Mouse (Mus musculus): ENCODE data around the gene H2-Oa.

H2-Oa gene

DNA sequence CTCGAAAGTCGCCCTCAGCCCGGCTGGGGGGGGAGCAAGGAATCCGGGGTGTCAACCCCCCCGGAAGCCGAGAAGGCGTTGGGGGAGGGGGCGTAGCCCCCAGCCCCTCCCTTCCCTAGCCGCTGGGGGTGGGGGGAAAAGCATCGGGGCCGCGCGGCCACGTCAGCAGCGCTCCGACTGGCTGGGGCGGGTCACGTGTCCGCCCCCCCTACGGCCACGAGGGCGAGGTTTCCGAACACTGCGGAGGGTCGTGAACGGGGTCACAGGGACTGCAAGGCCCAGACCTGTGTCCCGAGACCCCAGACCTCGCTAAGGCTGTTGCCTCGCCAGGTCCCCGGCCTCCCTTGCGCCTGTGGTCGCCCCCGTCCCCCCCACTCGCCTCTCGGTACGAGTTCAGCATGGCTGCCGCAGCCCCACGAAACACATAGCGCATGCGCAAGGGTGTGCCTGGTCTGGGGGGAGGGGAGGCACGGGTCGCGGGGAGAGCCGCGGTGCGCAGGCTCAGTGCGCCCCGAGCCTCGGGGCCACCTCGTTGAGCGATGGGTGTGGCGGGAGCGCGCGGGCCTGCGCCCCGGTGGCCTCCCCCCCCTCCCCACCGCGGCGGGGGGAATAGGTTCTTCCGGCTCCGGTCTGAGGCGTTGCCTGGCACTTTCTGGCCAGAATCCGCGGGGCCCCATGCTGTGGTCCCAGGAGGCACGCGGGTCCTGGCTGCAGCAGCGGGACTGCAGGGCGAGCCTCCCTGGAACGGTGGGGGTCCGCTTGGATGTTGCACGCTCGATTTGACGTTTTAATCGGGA, 30.2 kb downstream of the H2-Oa start, which contains the start of gene Brd2:
Gene Brd2 (minus strand): TSS at position 447 of the 797 bp plus-strand sequence.
- DNase-seq (ENCODE audit: low spot score in 2 of 2) = peak; percentile 97 to 98

DNA sequence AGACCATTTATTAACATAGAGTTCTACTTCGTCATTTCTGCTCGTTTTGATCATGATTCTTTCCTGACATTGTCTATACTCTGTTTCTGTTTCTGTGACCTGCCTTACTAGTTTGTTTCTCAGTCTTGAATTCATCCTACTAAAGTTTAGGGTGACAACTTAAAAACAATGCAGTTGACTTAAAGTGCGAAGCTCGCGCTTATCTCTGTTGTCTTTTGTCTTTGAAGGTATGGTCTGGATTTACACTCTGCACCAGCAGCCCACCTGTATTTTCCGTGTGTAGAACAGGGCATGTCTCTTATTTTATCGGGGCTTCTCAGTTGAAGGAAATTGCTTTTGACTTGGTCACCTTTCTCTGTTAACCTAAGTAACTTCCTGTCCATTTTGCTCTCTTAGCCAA, 31.0 kb downstream of the H2-Oa start:
- DNase-seq (ENCODE audit: low spot score in 2 of 2) = no peak

DNA sequence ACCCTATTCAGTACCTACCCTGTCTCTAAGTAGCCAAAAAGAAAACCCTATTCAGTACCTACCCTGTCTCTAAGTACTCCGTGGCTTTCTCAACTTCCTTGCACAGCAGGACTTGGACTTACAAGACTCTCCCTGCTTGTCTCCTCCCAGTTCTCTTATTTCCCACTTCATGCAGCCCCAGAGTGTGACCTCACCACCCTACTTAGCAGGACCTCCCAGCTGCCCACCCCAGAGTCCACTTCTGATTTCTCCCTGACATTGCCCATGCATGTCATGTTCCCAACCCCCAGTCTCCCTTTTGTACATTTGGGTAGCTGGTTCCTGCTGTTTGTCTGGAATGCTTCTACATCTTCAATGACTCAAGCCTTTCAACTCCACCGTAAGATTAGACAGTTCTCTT, 31.4 kb downstream of the H2-Oa start:
- no peak for DNase-seq (ENCODE audit: low spot score in 2 of 2)

DNA sequence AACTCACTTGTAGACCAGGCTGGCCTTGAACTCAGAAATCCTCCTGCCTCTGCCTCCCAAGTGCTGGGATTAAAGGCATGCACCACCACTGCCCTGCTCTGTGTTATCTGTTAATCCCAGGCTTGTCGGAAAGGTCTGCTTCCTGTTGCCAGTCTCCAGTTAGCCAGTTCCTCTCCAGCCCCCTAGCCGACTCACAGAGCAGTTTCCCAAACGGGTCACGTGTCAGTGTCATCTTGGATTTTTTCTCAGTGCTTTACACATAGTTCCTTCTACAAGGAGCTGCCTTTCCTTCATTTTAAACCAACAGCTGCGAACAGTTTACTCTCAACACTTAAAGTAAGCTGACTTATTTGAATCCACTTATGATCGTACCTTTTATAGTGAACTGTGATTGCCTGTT, 32.5 kb downstream of the H2-Oa start:
- no peak for DNase-seq (ENCODE audit: low spot score in 2 of 2)

DNA sequence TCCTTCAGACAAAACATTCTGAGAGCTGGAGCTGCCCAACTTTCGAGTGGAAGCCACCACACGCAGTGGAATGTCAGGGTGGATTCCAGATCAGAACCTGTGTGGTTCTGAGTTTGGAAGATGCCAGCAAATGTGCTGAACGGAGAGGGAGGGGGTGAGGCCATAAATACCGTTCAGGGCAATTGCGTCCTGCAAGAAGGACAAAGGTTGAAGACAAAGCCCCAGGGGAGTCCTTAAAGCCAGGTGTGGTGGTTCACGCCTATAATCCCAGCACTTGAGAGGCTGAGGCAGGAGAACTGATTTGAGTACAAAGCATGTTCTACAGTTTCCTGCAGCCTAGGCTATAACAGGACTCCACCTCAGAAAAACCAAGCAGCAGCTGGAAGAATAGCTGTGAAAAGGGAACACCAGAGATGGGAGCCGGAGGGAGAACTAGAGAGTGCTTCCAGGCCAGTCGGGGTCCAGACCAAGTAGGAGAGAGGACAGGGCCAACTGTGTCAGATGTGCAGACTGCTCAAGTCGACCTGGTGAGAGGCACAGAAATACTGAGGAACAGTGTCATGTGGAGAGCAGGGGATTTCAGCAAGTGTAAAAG, 34.8 kb downstream of the H2-Oa start:
- DNase-seq (ENCODE audit: low spot score in 2 of 2) = no peak

DNA sequence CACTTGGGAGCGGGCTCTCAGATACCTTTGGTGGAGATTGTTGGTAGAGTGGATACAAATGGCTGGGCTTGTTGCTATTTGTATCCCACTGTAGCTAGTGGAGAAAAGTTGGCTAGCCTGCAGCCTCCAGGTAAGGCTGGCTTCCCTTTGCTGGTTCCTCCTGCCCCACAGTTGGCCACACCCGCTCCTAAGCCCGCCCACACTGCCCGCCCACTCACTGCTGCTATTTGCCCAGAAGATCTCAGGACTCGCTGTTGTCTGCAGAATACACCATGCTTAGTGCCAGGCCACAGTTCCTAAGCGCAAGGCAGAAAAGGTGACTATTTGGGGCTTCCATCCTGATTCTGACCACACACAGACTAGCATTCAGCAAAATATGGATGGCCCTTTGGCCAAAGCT, 35.3 kb downstream of the H2-Oa start:
- DNase-seq (ENCODE audit: low spot score in 2 of 2) = peak in 1 of 2 experiments; percentile 52

DNA sequence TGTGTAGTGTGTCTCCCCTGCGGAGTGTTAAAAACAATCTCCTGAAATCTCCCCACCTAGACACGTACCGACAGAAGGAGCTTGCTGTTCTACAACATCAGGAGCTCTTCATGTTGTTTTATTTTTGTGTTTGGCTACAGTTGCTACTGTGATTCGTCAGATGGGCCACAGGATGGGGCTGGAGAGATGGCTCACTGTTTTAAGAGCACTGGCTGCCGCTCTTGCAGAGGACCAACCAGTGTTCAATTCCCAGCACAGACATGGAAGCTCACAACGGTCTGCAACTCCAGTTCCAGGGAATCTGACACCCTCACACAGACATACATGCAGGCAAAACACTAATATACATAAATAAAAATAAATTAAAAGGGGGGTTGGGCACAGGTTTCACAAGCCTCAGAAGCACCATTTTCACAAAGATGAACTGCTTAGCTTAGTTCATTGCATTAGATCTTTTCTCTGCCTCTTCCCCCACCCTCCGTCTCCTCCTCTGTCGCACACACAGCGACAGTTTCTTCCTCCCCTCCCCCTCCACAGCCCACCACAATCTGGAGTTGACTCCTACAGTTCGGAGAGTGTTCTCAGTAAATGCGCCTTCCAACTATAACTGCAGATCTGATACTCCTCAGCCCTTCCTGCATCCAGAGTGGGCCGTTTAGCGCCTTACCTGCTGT, 36.3 kb downstream of the H2-Oa start:
- no peak for DNase-seq (ENCODE audit: low spot score in 2 of 2)

DNA sequence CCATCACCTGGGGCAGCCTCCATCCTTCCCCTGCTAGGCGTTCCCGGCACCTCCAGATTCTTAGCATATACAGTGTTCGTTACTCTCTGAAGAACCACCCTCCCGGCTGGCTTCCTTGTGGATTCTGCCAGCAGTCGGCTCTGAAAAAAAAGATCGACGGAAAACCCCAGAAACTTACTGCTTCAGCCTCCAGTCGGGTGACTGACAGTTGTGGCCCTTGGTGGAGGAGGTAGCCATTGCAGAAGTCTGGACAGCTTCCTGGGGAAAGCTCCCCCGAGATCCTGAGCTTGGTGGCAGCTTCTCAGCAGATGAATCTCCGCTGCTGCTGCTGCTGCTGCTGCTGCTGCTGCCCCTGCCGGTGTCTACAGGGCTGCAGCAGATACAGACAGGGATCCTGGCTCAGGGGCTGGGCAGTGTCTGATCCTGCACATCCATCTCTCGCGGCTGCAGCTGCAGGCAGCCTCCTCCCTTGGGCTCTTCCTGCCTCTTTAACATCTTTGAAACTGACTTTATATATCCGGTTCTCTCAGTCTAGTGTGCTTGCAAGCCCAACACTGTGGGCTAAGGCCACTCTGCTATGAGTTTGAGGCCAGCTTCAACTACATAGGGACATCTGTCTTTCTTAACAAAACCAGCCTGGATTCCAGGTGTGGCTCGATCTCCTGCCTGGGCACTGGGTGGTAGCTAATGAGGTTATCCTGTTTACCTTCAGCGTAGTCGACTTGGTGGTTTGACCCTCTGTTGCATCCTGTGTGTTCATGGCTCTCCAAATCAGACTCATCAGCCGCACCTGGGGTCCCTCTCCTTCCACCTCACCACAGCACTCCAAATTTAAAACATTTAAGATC, 37.0 kb downstream of the H2-Oa start:
- DNase-seq (ENCODE audit: low spot score in 2 of 2) = no peak

DNA sequence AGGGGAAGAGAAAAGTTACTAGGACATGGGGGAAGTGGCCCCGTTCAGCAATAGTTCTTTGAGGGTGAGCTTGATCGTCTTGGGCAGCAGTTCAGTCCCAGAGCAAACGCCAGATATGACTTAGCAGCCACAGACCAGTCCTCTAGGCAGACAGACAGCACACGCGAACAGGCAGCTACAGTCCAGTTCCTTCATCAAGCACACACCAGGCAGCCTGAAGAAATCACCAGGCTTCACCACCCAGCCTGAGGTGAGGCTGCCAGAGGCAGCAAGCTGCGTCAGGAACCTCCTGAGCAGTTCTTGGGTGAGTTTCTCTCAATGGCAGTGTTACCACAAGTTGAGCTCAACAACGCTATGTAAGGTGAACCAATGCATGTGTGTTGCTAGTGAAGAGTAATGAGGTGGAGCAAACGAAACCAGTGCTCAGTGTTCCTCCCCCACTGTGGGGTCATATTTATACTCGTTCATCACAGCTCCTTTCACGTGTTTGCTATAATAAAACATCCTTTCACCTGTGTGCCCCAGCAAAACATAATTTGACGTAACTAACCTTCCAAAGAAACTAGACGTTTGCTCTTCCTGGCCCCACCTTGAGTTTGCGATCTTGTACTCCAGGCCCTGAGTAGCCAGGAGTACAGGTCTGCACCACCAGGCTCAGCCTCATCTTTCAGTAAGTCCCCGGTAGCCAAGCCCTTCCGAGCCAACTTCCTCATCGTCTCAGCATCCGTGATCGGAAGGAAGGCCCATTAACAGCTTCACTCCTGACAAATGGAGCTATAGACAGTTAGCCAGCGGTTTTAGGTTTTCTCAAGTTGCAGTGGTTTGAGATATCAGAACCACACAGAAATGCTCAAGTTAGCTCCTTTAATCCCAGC, 38.2 kb downstream of the H2-Oa start:
- DNase-seq (ENCODE audit: low spot score in 2 of 2) = no peak

DNA sequence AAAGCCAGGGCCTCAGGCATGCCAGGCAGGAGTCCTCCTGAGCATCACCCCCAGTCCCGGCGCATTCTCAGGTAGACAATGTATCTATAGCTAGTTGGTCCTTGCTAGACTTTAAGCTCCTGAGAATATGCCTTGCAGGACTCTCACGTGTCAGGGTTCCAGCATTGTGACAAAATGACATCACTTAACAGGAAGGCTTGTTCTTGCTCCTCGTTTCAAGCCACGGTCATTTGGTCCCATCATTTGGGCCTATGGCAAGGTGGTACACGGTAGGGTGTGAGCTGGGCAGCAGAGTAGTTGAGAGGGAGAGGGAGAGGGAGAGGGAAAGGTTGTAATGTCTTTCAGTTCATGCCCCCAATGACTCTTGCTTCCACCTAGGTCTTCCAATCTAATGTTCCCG, 39.8 kb downstream of the H2-Oa start:
- DNase-seq (ENCODE audit: low spot score in 2 of 2) = no peak

DNA sequence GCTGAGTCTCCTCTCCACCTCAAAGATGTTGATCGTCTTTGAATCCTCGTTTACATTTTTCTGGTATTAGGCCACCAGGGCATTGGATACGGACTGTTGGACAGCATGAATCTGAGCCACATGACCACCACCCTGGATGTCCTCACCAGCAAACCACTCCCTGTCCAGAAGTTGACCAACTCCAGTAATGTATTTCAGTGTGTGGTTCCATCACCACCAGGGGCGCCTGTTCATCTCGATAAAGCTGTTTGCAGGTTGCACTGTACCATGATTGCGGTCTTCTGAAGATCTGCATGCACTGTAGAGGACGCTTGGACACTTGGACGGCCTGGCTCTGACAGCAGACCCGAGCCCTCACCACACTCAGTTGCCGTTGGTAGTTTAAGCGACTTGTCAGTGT, 41.1 kb downstream of the H2-Oa start:
- no peak for DNase-seq (ENCODE audit: low spot score in 2 of 2)

DNA sequence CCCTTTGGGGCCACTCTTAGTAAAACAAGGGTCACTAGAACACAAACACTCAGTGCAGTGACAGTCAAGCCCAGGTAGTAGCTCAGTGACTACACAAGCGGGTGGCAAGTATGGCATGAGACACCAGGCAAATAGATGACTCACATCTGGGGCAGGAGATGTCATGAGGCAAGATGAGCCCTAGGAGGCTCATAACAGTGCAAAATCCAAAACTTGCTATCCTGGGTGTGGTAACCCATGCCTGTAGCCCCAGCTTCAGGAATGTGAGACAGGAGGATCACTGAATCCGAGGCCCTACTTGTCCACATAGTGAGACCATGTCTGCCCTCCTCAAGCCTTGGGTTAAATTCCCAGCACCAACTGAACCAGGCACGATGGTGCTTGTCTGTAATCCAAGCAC, 42.3 kb downstream of the H2-Oa start:
- DNase-seq (ENCODE audit: low spot score in 2 of 2) = no peak

DNA sequence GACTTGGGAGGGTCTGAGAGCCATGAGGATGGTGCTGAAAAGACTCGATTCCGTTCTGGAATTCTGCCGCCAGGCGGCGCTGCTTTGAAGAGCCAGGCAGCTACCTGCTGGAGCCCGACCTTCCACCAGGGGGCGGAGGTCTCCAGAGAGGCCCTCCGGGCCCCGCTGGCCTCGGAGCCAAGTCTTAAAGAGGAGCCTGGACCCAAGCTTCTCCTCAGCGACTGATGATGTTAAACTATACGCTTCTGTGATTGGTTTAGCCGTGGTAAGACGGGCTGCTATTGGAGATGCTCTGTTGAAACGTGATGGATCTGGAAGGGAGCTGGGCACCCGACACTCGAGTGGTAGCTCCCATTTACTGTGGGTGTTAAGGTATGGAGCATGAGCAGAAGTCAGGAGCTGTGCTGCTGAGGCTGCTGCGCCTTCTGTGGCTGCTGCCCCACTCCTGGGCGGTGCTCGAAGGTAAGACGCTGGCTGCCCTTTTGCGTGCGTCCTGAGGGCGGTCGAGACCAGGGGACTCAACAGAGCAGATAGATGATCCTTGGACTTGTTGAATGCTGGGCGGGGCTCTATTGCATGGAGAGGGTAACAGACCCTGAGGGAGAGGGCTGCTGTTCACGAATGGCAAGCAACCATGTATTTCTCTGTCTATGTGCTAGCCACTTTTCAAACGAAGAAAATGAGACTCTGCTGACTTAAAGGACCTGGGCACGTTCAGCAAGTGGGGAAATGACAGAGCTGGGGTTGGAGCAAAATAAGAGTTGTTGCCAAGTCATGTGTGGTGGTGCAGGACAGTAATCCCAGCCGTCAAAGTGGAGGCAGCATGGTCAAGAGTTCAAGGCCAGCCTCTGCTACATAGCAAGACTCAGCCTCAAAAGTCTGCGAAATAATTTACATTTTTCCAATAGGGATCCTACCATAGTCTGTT, 43.4 kb downstream of the H2-Oa start:
- DNase-seq (ENCODE audit: low spot score in 2 of 2) = peak; percentile 96 to 99

DNA sequence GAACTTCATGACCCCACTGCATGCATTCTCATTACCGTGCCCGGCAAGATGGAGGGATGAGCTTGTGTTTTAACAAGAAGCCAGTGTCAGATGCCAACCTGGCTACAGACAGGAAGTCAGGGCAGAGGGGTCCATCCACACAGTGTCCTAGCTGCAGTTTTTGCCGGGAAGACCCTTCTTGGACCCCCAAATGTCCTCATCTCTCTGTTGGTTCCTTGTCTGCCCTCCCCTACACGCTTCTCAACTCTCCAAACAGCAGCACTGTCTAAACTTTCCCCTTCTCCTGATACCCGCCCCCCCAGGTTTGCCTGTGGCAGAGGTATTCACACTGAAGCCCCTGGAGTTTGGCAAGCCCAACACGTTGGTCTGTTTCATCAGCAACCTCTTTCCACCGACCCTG, 45.5 kb downstream of the H2-Oa start:
- no peak for DNase-seq (ENCODE audit: low spot score in 2 of 2)

DNA sequence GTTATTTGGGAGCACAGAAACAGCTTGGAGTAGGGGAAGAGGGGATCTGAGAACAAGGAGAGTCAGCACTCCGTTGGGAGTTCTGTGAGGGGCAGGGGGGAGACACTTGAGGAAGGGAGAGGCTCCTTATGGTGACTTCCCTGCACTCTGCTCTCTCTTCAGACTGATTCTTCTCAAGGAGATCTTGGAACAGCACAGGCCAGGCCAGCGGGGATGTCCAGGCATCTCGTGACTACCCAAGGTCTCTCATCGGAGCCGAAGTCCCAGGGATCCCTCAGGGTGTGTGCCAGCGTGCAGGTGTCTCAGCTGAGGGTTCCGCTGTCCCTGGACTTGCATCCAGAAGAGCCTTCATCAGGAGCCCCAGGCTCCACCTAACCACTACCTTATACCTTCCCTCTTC, 46.5 kb downstream of the H2-Oa start:
- DNase-seq (ENCODE audit: low spot score in 2 of 2) = no peak

DNA sequence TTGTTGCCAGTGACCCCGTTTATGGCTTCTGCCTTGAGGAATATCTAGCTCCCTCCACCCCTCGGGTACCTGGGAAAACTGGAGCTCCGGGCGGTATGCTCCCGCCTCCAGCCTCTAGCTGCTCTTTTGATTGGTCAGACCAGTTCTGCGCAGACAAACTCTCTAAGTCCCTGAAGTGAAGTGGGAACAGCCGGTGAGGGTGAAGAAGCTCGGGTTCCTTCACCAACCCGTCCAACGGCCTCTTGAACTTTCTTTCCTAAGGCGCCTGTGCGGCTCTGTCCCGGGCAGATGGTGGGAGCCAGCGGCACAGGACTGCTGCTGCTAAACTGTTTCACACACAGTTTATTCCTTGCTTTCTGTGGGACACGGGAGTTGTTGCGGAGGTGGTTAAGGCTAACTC, 47.3 kb downstream of the H2-Oa start:
- peak in 1 of 2 experiments; percentile 37 for DNase-seq (ENCODE audit: low spot score in 2 of 2)

DNA sequence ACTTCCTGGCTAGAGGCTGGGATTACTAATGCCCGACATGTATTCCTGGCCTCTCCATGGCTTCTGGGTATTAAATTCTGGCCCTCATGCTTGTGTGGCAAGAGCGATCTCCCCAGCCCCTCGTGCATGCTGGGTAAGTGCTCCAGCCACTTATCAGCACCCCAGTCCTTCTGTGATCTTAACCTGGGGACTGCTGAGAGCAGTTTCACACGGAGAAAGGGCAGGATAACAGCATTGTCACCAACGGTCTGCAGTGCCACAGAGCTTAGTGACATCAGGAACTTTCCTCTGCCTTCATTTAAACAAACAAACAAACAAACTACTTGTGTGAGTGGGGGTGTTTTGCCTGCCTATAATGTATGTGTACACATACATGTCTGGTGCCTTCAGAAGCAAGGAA, 48.1 kb downstream of the H2-Oa start:
- DNase-seq (ENCODE audit: low spot score in 2 of 2) = no peak

DNA sequence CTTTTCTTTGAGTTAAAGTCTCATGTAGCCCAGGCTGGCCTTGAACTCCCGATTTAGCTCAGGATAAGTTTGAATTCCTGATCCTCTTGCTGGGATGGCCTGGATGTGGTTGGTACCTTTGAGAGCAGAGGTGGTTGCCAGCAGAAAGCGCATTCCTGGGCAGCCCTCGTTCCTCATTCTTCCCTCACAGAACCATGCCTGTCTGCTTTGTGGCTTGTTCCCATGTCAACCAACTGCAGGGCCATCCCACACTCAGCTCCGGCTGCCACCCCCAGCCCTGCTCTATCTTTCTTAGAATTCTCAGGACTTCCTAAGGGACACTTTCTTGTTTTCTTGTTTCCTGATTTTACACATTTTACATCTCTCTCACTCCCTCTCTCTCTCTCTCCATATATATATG, 49.3 kb downstream of the H2-Oa start:
- no peak for DNase-seq (ENCODE audit: low spot score in 2 of 2)

DNA sequence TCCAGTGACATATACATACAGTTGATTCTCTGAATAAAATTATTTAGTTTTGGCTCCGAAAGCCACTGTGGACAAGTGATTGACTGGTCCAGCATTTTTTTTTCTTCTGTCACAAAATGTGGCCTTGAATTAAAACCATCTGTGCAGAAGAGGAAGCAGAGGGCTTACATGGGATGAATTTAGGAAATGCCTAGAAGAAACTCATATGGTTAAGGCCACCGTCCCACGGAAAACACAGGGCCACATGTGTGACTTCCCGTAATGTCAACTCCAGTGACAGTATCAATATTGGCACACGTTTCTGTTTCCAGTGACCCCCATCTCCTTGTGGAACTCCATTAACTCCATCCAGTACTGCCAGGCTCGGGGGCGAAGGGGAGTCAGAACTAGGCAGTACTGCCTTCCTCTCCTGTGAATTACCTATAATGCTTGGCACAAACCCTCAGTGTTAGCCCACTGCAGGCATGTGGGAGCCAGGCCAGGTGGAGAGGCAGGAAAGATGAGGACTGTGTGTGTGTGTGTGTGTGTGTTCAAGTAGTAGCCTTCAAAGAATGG, 50.4 kb downstream of the H2-Oa start:
- no peak for DNase-seq (ENCODE audit: low spot score in 2 of 2)

DNA sequence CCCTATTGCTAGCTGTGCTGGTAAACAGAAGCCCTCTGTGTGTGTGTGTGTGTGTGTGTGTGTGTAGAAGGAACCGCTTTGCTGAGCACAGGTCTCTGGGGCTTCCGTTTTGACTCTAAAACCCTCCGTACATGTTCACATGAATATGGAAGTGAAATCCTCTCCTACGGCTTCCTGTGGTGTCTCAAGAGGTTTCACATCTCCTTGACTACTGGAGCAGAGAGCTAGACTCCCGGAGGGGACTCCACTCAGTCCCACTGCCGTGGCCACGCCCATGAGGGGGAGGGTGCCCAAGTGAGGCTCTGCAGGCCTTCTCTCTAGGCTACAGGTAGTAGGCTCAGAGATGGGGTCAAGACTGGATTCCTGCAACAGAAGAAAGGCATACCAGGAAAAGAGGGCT, 50.9 kb downstream of the H2-Oa start, which contains the start of gene H2-DMb2:
Gene H2-DMb2 (plus strand): TSS at position 275 of the 400 bp plus-strand sequence.
- DNase-seq (ENCODE audit: low spot score in 2 of 2) = no peak
